Mouse (Mus musculus): ENCODE measurements around the gene Wnt7b. TPM values are rescaled to one million over a fixed set of nuclear protein-coding genes. Genes with fewer than 3 reads are reported as not detected.

The Wnt7b gene
- polyA plus RNA-seq, 1 experiment from 2014 or later = 38.0 TPM

DNA sequence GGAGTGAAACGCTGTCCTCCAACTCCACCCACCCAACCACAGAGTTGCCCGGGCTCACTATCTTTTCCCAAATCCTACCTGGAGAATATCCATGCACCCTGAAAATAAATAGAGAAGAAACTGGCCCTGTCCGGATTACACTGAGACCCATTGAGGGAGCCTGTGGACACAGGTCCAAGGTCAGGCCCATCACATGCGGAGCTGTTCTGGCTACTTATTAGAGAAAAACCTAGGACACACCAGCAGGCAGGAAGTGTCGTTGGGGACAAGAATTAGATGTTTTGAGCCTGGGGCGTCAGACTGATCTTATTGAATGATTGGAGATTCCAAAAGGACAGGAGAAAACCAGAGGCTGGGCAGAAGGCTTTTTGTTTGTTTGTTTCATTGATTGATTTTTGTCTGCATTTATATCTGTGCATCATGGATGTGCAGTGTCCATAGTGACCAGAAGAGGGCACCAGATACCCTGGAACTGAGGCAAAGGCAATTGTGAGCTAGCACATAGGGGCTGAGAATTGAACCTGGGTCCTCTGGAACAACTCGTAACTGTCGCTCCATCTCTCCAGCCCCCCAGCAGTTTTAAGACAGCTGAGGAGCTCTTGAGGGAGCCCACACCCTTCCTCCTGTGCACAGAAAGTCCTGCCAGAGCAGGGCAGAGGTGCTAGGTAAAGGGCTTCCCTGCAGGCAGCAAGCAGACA lies 30.5 kb upstream of the Wnt7b start:
- Histone ChIP-seq H3K9me3 (ENCODE audit: control insufficient read depth, low read length) (no peaks in the 10 kb centered on the region), H3K4me3 (replicated peaks; ENCODE audit: low read depth, low read length) (no peak overlapping the region), H3K27me3 (ENCODE audit: control insufficient read depth, insufficient read depth, low read length) (peaks cover 6% of the 10 kb centered on the region; the same call in 1 of the 2 replicates), H3K9ac (replicated peaks; ENCODE audit: low read length) (no peak overlapping the region), H3K36me3 (ENCODE audit: control insufficient read depth, insufficient read depth, low read length) (no peaks in the 10 kb centered on the region), H3K4me2 (ENCODE audit: low read length) (no peak overlapping the region), H3K27ac (replicated peaks; ENCODE audit: low read depth, low read length) (peak overlapping the region; percentile 78), H3K4me1 (ENCODE audit: control insufficient read depth, insufficient read depth, low read length) (peaks cover 17% of the 10 kb centered on the region; the same call in 1 of the 2 replicates)
- WGBS = 76% methylated on average over 8 of the region's 8 CpGs
- DNase-seq (peak; percentile 52), ATAC-seq (ENCODE audit: low FRiP score, low TSS enrichment) (no peak)

GRCm38 (mm10) chr15:85611701-85612520 lies 29.6 kb upstream of the Wnt7b start:
- DNase-seq (no peak), ATAC-seq (ENCODE audit: low FRiP score, low TSS enrichment) (no peak)
- Histone ChIP-seq H3K4me2 (ENCODE audit: low read length) (no peak overlapping the region), H3K9ac (replicated peaks; ENCODE audit: low read length) (no peak overlapping the region), H3K9me3 (ENCODE audit: control insufficient read depth, low read length) (no peaks in the 10 kb centered on the region), H3K4me3 (replicated peaks; ENCODE audit: low read depth, low read length) (no peak overlapping the region), H3K36me3 (ENCODE audit: control insufficient read depth, insufficient read depth, low read length) (no peaks in the 10 kb centered on the region), H3K4me1 (ENCODE audit: control insufficient read depth, insufficient read depth, low read length) (peaks cover 17% of the 10 kb centered on the region; the same call in 1 of the 2 replicates), H3K27me3 (ENCODE audit: control insufficient read depth, insufficient read depth, low read length) (peaks cover 6% of the 10 kb centered on the region; the same call in 1 of the 2 replicates), H3K27ac (replicated peaks; ENCODE audit: low read depth, low read length) (0 out of 2 replicates have a peak overlapping the region, but pooled peaks have one; percentile 60)
- 78% methylated on average over 16 of the region's 16 CpGs for WGBS

- Histone ChIP-seq H3K9ac (replicated peaks; ENCODE audit: low read length) (no peak overlapping the region), H3K4me1 (ENCODE audit: control insufficient read depth, insufficient read depth, low read length) (peaks cover 17% of the 10 kb centered on the region; the same call in 1 of the 2 replicates), H3K36me3 (ENCODE audit: control insufficient read depth, insufficient read depth, low read length) (no peaks in the 10 kb centered on the region), H3K27me3 (ENCODE audit: control insufficient read depth, insufficient read depth, low read length) (peaks cover 6% of the 10 kb centered on the region; the same call in 1 of the 2 replicates), H3K9me3 (ENCODE audit: control insufficient read depth, low read length) (no peaks in the 10 kb centered on the region), H3K4me2 (ENCODE audit: low read length) (no peak overlapping the region), H3K27ac (replicated peaks; ENCODE audit: low read depth, low read length) (peak overlapping the region; percentile 60), H3K4me3 (replicated peaks; ENCODE audit: low read depth, low read length) (no peak overlapping the region)
- 69% methylated on average over 8 of the region's 8 CpGs for WGBS
- DNase-seq (peak; percentile 86), ATAC-seq (ENCODE audit: low FRiP score, low TSS enrichment) (peak; percentile 53)
Measured at GRCm38 (mm10) chr15:85610618-85611218, 28.4 kb upstream of the Wnt7b start.

GRCm38 (mm10) chr15:85610120-85610519 lies 27.8 kb upstream of the Wnt7b start:
- Histone ChIP-seq H3K27me3 (ENCODE audit: control insufficient read depth, insufficient read depth, low read length) (peaks cover 6% of the 10 kb centered on the region; the same call in 1 of the 2 replicates), H3K36me3 (ENCODE audit: control insufficient read depth, insufficient read depth, low read length) (no peaks in the 10 kb centered on the region), H3K4me1 (ENCODE audit: control insufficient read depth, insufficient read depth, low read length) (peaks cover 17% of the 10 kb centered on the region; the same call in 1 of the 2 replicates), H3K4me3 (replicated peaks; ENCODE audit: low read depth, low read length) (no peak overlapping the region), H3K9me3 (ENCODE audit: control insufficient read depth, low read length) (no peaks in the 10 kb centered on the region), H3K9ac (replicated peaks; ENCODE audit: low read length) (no peak overlapping the region), H3K4me2 (ENCODE audit: low read length) (no peak overlapping the region), H3K27ac (replicated peaks; ENCODE audit: low read depth, low read length) (no peak overlapping the region)
- no peak for ATAC-seq (ENCODE audit: low FRiP score, low TSS enrichment)
- no peak for DNase-seq
- WGBS = 62% methylated on average over 5 of the region's 5 CpGs

GRCm38 (mm10) chr15:85609266-85610004 lies 27.2 kb upstream of the Wnt7b start:
- H3K9ac ChIP-seq (replicated peaks; ENCODE audit: low read length) = no peak overlapping the region
- H3K9me3 ChIP-seq (ENCODE audit: control insufficient read depth, low read length) = no peaks in the 10 kb centered on the region
- H3K4me3 ChIP-seq (replicated peaks; ENCODE audit: low read depth, low read length) = no peak overlapping the region
- H3K27me3 ChIP-seq (ENCODE audit: control insufficient read depth, insufficient read depth, low read length) = peaks cover 2% of the 10 kb centered on the region; the same call in 1 of the 2 replicates
- H3K36me3 ChIP-seq (ENCODE audit: control insufficient read depth, insufficient read depth, low read length) = no peaks in the 10 kb centered on the region
- H3K27ac ChIP-seq (replicated peaks; ENCODE audit: low read depth, low read length) = no peak overlapping the region
- H3K4me1 ChIP-seq (ENCODE audit: control insufficient read depth, insufficient read depth, low read length) = peaks cover 17% of the 10 kb centered on the region; the same call in 1 of the 2 replicates
- ATAC-seq (ENCODE audit: low FRiP score, low TSS enrichment) = no peak
- no peak overlapping the region for H3K4me2 ChIP-seq (ENCODE audit: low read length)
- WGBS = 83% methylated on average over 5 of the region's 5 CpGs
- no peak for DNase-seq

GRCm38 (mm10) chr15:85605962-85606610 lies 23.8 kb upstream of the Wnt7b start:
- no peak overlapping the region for H3K27ac ChIP-seq (replicated peaks; ENCODE audit: low read depth, low read length)
- no peaks in the 10 kb centered on the region for H3K9me3 ChIP-seq (ENCODE audit: control insufficient read depth, low read length)
- H3K36me3 ChIP-seq (ENCODE audit: control insufficient read depth, insufficient read depth, low read length) = no peaks in the 10 kb centered on the region
- ATAC-seq (ENCODE audit: low FRiP score, low TSS enrichment) (no peak), DNase-seq (no peak)
- H3K27me3 ChIP-seq (ENCODE audit: control insufficient read depth, insufficient read depth, low read length) = no peaks in the 10 kb centered on the region
- no peak overlapping the region for H3K4me3 ChIP-seq (replicated peaks; ENCODE audit: low read depth, low read length)
- no peak overlapping the region for H3K4me2 ChIP-seq (ENCODE audit: low read length)
- WGBS = 73% methylated on average over 17 of the region's 17 CpGs
- H3K4me1 ChIP-seq (ENCODE audit: control insufficient read depth, insufficient read depth, low read length) = peaks cover 5% of the 10 kb centered on the region; the same call in 1 of the 2 replicates
- H3K9ac ChIP-seq (replicated peaks; ENCODE audit: low read length) = no peak overlapping the region

DNA sequence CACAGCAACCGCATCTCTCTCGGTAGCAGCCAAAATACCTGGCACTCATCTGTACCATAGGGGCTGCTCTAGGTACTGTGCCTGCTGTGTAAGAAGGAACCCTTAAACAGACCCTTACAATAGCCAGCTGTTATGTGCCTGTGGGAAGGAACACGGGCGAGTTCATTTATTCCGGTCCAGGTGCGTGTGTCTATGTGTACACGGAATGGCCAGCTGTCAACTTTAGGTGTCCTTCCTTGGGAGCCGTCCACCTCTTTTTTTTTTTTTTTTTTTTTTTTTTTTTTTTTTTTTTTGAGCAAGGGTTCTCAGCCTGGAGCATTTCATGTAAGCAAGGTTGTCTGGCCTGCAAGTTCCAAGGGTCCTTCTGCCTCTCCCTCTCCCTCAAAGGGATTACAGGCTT lies 22.7 kb upstream of the Wnt7b start:
- 91% methylated on average over 8 of the region's 8 CpGs for WGBS
- Histone ChIP-seq H3K9me3 (ENCODE audit: control insufficient read depth, low read length) (no peaks in the 10 kb centered on the region), H3K27ac (replicated peaks; ENCODE audit: low read depth, low read length) (no peak overlapping the region), H3K4me3 (replicated peaks; ENCODE audit: low read depth, low read length) (no peak overlapping the region), H3K36me3 (ENCODE audit: control insufficient read depth, insufficient read depth, low read length) (no peaks in the 10 kb centered on the region), H3K27me3 (ENCODE audit: control insufficient read depth, insufficient read depth, low read length) (no peaks in the 10 kb centered on the region), H3K4me1 (ENCODE audit: control insufficient read depth, insufficient read depth, low read length) (0 out of 2 replicates have a peak, but pooled peaks cover 4% of the 10 kb centered on the region), H3K4me2 (ENCODE audit: low read length) (no peak overlapping the region), H3K9ac (replicated peaks; ENCODE audit: low read length) (no peak overlapping the region)
- ATAC-seq (ENCODE audit: low FRiP score, low TSS enrichment) (no peak), DNase-seq (no peak)

DNA sequence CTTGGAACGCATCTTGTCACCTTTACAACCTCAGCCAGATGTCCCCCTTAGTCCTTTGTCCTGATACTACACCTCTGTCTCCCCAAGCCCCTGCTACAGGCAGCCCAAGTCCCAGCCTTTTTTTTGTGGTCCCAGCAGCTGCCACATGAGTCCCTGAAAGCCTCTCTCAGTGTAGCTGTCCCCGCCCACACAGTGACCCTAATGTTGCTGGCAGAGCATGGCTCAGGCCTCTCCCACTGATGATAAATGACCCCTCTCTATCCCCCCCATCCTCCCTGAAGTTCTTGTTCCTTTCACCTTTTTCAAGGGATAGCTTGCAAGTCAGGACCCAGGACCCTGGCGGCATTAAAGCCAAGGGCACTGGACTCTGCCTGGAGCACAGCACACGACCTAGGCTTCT lies 22.2 kb upstream of the Wnt7b start:
- Histone ChIP-seq H3K9me3 (ENCODE audit: control insufficient read depth, low read length) (no peaks in the 10 kb centered on the region), H3K27me3 (ENCODE audit: control insufficient read depth, insufficient read depth, low read length) (no peaks in the 10 kb centered on the region), H3K27ac (replicated peaks; ENCODE audit: low read depth, low read length) (no peak overlapping the region), H3K9ac (replicated peaks; ENCODE audit: low read length) (no peak overlapping the region), H3K4me1 (ENCODE audit: control insufficient read depth, insufficient read depth, low read length) (0 out of 2 replicates have a peak, but pooled peaks cover 4% of the 10 kb centered on the region), H3K4me2 (ENCODE audit: low read length) (no peak overlapping the region), H3K4me3 (replicated peaks; ENCODE audit: low read depth, low read length) (no peak overlapping the region), H3K36me3 (ENCODE audit: control insufficient read depth, insufficient read depth, low read length) (no peaks in the 10 kb centered on the region)
- no peak for DNase-seq
- no peak for ATAC-seq (ENCODE audit: low FRiP score, low TSS enrichment)
- 77% methylated on average over 4 of the region's 4 CpGs for WGBS
